Comparison of ENCODE assay signal across 29 mouse cellular contexts in genomic region chr2:48636108-48636507, GRCm38 (mm10).
"Had no signal": no experiment of that assay in that cellular context is flagged by ENCODE, and none has a peak within 500 bp of the region (broad histone marks: within the 10 kb centered on the region; RNA-seq: fewer than 3 reads in every experiment).

No protein-coding gene starts in this region.

- H3K9me3 ChIP-seq: heart, embryonic 13.5 days; heart, embryonic 15.5 days; hindbrain, embryonic 10.5 days; hindbrain, embryonic 12.5 days; kidney, embryonic 15.5 days; limb, embryonic 10.5 days; limb, embryonic 12.5 days; liver, embryonic 13.5 days; liver, embryonic 15.5 days had no signal

- ATAC-seq: hindbrain, embryonic 16.5 days; inflammation-experienced regulatory T-cells, adult 6 months had no signal

- H3K27ac ChIP-seq: gastrocnemius, adult 2 months; heart, adult 2 months; heart, embryonic 13.5 days; heart, embryonic 15.5 days; hindbrain, embryonic 10.5 days; hindbrain, embryonic 12.5 days; hindbrain, embryonic 14.5 days; kidney, embryonic 15.5 days; kidney, postnatal 0 days; limb, embryonic 10.5 days; limb, embryonic 12.5 days; liver, embryonic 13.5 days; liver, embryonic 15.5 days had no signal

- H3K36me3 ChIP-seq: heart, embryonic 13.5 days; heart, embryonic 15.5 days; hindbrain, embryonic 10.5 days; hindbrain, embryonic 12.5 days; kidney, embryonic 15.5 days; limb, embryonic 10.5 days; limb, embryonic 12.5 days; liver, embryonic 13.5 days; liver, embryonic 15.5 days had no signal

- H3K4me3 ChIP-seq: gastrocnemius, adult 2 months; heart, adult 2 months; heart, embryonic 13.5 days; heart, embryonic 15.5 days; hindbrain, embryonic 10.5 days; hindbrain, embryonic 12.5 days; kidney, embryonic 15.5 days; limb, embryonic 10.5 days; limb, embryonic 12.5 days; liver, embryonic 13.5 days; liver, embryonic 15.5 days had no signal

- H3K4me1 ChIP-seq: heart, embryonic 13.5 days; heart, embryonic 15.5 days; limb, embryonic 10.5 days; liver, embryonic 13.5 days; liver, embryonic 15.5 days had no signal

- H3K4me2 ChIP-seq: heart, embryonic 11.5 days; heart, embryonic 13.5 days; heart, embryonic 15.5 days; hindbrain, embryonic 12.5 days; hindbrain, embryonic 14.5 days; kidney, embryonic 15.5 days; limb, embryonic 12.5 days; liver, embryonic 11.5 days; liver, embryonic 13.5 days; liver, embryonic 15.5 days had no signal

- H3K27me3 ChIP-seq: heart, embryonic 13.5 days; heart, embryonic 15.5 days; hindbrain, embryonic 12.5 days; kidney, embryonic 15.5 days; limb, embryonic 12.5 days; liver, embryonic 13.5 days; liver, embryonic 15.5 days had no signal

- H3K9ac ChIP-seq: heart, embryonic 13.5 days; heart, embryonic 15.5 days; hindbrain, embryonic 12.5 days; hindbrain, embryonic 14.5 days; kidney, embryonic 15.5 days; limb, embryonic 12.5 days; liver, embryonic 13.5 days; liver, embryonic 15.5 days had no signal

- DNase-seq: gastrocnemius, adult 2 months; gastrocnemius, postnatal 10 days; gastrocnemius, postnatal 25 days; heart, adult 2 months; heart, postnatal 14 days; heart, postnatal 4 days; kidney, adult 11 months; kidney, adult 2 months; kidney, adult 9 months; kidney, postnatal 14 days; kidney, postnatal 36 days; layer of hippocampus, adult 9-11 months; layer of hippocampus, postnatal 36 days; liver; liver, embryonic 13.5 days had no signal
